Mouse (Mus musculus) liver, embryonic 11.5 days (tissue): ENCODE measurements around the gene Ddx55. TPM values are rescaled to one million over a fixed set of nuclear protein-coding genes. Genes with fewer than 3 reads are reported as not detected.
"Not testable (repeated sequence)": the region's sequence is repeated elsewhere in the genome, so short reads cannot be mapped to it uniquely, and the experiment has no call there.

ENCODE experiments used
- ATAC-seq: fragments of 200-750 bp; cut with Nextera tagmentation; replicated peaks from 2 replicates; pipeline ENCODE4 v1.8.0; 2017; ENCODE audit warnings: moderate number of reproducible peaks, mild to moderate bottlenecking, moderate TSS enrichment, moderate library complexity; ENCODE audit not compliant: low FRiP score
- DNase-seq: peaks from one replicate; pipeline ENCODE4 v3.0.0-alpha.2; 2017; ENCODE audit warnings: low spot score
- H3K27ac ChIP-seq: fragments of 300-500 bp; sonication (generic); 2 replicates; pipeline ENCODE4 v1.5.1; 2014; ENCODE audit warnings: mild to moderate bottlenecking, low read depth, low read length, control low read depth
- H3K27me3 ChIP-seq: fragments of 300-500 bp; sonication (generic); replicated peaks from 2 replicates; pipeline ENCODE4 v1.6.1; 2014; ENCODE audit warnings: low read length, mixed read lengths; ENCODE audit not compliant: control insufficient read depth, insufficient read depth
- H3K36me3 ChIP-seq: fragments of 300-500 bp; sonication (generic); 2 replicates; pipeline ENCODE4 v1.6.1; 2014; ENCODE audit warnings: mild to moderate bottlenecking, low read length, moderate library complexity, mixed read lengths; ENCODE audit not compliant: control insufficient read depth, insufficient read depth
- H3K4me1 ChIP-seq: fragments of 300-500 bp; sonication (generic); replicated peaks from 2 replicates; pipeline ENCODE4 v1.6.1; 2014; ENCODE audit warnings: low read length, mixed read lengths; ENCODE audit not compliant: control insufficient read depth, insufficient read depth
- H3K4me2 ChIP-seq: fragments of 300-500 bp; sonication (generic); 2 replicates; pipeline ENCODE4 v1.6.1; 2014; ENCODE audit warnings: mild to moderate bottlenecking, control low read depth, moderate library complexity
- H3K4me3 ChIP-seq: fragments of 300-500 bp; sonication (generic); 2 replicates; pipeline ENCODE4 v1.5.1; 2014; ENCODE audit warnings: low read depth, low read length, control low read depth
- H3K9ac ChIP-seq: fragments of 300-500 bp; sonication (generic); 2 replicates; pipeline ENCODE4 v1.6.1; 2014; ENCODE audit warnings: low read depth, low read length, control low read depth
- H3K9me3 ChIP-seq: fragments of 300-500 bp; sonication (generic); 2 replicates; pipeline ENCODE4 v1.6.1; 2016; ENCODE audit warnings: low read length, inconsistent platforms, mixed read lengths; ENCODE audit not compliant: control insufficient read depth
- WGBS: fragments of 180-500 bp; shearing (Covaris S2); extraction: QIAGEN DNeasy Blood & Tissue Kit; methylation state at CpG from one replicate; pipeline ENCODE4 v1.1.7; 2014; 5-methylcytosine and 5-hydroxymethylcytosine counted together
- polyA plus RNA-seq: library from polyadenylated mRNA; unstranded; fragments of >200 nt; fragmentation: Nextera tagmentation; extraction: Ambion mirVana; gene quantifications from 2 replicates; pipeline ENCODE4 v1.2.1, GENCODE M21; 2014

The Ddx55 gene
- polyA plus RNA-seq, 1 experiment from 2014 or later = 19.6 TPM

DNA sequence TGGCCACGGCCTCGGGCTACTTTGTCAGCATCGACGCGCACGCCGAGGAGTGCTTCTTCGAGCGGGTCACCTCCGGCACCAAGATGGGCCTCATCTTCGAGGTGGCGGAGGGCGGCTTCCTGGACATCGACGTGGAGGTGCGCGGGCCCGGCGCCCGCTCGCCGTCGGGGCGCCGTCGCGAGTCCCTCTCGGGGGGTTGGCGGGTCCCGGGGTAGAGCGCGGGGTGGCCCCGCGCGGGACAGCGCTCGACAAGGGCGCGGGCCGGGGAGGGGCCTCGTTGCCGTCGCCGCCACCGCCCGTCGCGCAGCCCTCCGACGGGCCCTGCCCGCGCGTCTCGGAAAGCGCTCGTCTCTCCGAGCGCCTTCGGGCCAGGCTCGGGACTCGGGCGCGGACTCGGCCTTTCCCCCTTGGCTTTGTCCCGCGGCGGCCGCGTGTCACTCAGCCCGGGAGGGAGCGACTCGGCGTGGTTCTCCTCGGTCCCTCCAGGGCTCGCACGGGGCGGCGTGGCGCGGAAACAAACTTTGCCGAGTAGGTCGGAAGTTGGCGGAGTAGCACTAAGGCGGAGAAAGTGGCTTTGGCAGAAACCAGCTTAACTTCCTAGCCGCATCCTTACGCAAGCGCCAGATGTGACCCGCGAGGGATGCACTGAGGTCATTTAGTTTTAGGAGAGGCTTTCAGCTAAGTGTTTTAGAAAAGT lies 11.6 kb upstream of the Ddx55 start:
- Histone ChIP-seq H3K4me1 (peaks cover 11% of the 10 kb centered on the region), H3K4me2 (peak overlapping the region; percentile 88), H3K27me3 (no peaks in the 10 kb centered on the region), H3K9me3 (no peaks in the 10 kb centered on the region), H3K9ac (peak overlapping the region; percentile 95), H3K27ac (peak overlapping the region; percentile 87), H3K4me3 (peak overlapping the region; percentile 96), H3K36me3 (peaks cover 27% of the 10 kb centered on the region)
- ATAC-seq = peak; percentile 70
- under 1% methylated on average over 75 of the region's 89 CpGs for WGBS
- peak; percentile 67 for DNase-seq

DNA sequence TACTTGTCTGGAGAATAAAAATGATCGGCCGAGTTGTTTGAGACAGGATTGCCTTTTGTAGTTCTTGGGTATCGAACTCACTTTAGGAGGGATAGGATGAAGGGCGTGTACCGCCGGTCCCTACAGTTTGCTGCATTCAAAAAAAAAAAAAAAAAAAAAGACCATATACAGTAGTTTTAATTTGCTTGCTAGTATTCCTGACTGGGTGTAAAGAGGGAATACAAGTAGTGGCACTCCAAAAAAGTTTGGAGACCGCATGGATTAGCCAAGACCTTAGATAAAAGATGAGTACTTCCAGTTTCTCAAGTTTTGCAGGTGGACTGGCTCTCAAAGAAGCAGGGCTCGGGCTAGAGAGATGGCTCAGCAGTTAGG lies 11.1 kb upstream of the Ddx55 start:
- Histone ChIP-seq H3K9me3 (no peaks in the 10 kb centered on the region), H3K9ac (peak overlapping the region; percentile 95), H3K4me2 (peak overlapping the region; percentile 88), H3K4me3 (peak overlapping the region; percentile 96), H3K27ac (peak overlapping the region; percentile 87), H3K4me1 (peaks cover 11% of the 10 kb centered on the region), H3K36me3 (peaks cover 33% of the 10 kb centered on the region), H3K27me3 (no peaks in the 10 kb centered on the region)
- 8% methylated on average over 8 of the region's 8 CpGs for WGBS
- DNase-seq = no peak
- ATAC-seq = no peak

DNA sequence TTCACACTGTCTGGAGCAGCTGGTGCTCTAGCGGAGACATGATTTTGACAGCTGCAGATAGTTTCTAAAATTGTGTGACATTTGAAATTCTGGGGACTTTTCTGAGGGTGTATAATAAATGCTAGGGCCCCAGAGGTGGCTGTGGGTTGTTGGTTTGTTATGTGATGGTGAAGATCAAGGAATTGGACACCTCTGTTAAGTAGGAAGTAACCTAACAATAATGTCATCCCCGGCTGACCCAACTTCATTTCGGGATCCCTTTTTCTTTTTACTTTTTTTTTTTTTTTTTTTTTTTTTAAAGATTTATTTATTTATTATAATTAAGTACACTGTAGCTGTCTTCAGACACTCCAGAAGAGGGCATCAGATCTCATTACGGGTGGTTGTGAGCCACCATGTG lies 1.9 kb upstream of the Ddx55 start:
- Histone ChIP-seq H3K4me1 (peaks cover 11% of the 10 kb centered on the region), H3K36me3 (peaks cover 30% of the 10 kb centered on the region)
- DNase-seq, ATAC-seq, H3K4me2 ChIP-seq, H3K27ac ChIP-seq, H3K9me3 ChIP-seq, H3K4me3 ChIP-seq, H3K9ac ChIP-seq, H3K27me3 ChIP-seq: not testable (repeated sequence)
- 69% methylated on average over 4 of the region's 4 CpGs for WGBS

DNA sequence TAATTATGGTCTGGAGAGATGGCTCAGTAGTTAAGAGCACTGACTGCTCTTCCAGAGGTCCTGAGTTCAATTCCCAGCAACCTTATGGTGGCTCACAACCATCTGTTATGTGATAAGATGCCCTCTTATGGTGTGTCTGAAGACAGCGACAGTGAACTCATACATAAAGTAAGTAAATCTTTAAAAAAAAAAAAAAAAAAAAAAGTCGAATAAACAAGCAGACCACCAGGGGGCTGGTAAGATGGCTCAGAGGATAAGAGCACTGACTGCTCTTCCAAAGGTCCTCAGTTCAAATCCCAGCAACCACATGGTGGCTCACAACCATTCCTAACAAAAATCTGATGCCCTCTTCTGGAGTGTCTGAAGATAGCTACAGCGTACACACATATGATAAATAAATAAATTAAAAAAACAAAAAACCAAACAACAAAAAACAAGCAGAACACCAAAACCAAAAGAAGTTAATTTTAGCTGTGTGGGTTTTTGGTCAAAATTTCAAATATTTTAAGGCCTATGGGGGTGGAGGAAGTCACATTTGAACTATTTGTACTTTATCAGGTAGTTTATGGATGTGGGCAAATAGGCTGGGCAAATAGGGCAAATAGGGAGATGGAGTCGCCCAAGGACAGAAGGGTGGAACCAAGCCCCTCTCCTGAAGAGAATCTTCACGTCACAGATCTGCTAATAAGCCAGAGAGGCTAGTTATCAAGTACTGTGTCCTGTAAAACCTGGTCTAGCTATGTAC lies 1.1 kb upstream of the Ddx55 start:
- WGBS = 30% methylated on average over 5 of the region's 5 CpGs
- H3K9me3 ChIP-seq, H3K27me3 ChIP-seq, H3K27ac ChIP-seq, DNase-seq, ATAC-seq: not testable (repeated sequence)
- Histone ChIP-seq H3K36me3 (peaks cover 24% of the 10 kb centered on the region), H3K4me3 (peak overlapping the region; percentile 95), H3K4me2 (peak overlapping the region; percentile 87), H3K4me1 (peaks cover 11% of the 10 kb centered on the region), H3K9ac (peak overlapping the region; percentile 89)

DNA sequence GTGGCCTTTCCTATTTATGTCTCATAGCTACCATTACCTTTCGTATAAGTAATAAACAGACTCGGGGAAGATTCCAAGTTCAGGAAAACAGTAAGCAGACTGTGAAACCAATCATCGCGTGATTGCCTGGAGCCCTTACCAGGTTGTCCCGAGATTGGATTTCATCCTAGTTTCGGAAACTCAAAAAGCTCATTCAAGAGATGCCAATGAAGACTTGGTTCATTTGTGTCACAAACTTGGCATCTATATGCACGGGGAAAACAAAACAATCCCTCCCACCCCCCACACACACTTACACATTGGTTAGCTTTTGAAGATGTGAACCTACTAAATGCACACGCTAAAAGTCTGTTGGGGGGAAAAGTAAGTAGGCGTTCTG lies 581 bp upstream of the Ddx55 start:
- Histone ChIP-seq H3K4me3 (peak overlapping the region; percentile 95), H3K4me2 (peak overlapping the region; percentile 87), H3K4me1 (peaks cover 11% of the 10 kb centered on the region), H3K36me3 (peaks cover 28% of the 10 kb centered on the region), H3K27me3 (no peaks in the 10 kb centered on the region), H3K9me3 (no peaks in the 10 kb centered on the region), H3K9ac (peak overlapping the region; percentile 89), H3K27ac (peak overlapping the region; percentile 78)
- 13% methylated on average over 9 of the region's 9 CpGs for WGBS
- DNase-seq (peak; percentile 43), ATAC-seq (no peak)

DNA sequence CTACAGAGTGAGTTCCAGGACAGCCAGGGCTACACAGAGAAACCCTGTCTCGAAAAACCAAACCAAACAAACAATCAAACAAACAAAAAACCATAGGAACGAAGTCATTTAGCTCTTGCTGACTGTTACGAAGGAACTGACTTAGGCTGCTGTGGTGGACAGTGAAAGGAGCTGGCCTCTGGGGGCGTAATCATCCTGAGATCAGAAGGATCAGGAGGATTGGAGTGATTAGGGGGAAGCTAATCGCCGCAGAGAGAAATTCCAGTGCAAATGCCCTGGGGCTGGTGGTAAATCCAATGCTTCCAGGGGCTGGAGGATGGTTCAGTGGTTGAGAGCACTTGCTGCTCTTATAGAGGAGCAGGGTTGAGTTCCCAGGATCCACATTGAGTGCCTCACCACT lies 943 bp downstream of the Ddx55 start:
- Histone ChIP-seq H3K9ac (peak overlapping the region; percentile 89), H3K4me2 (peak overlapping the region; percentile 87), H3K9me3 (no peaks in the 10 kb centered on the region), H3K27ac (no peak overlapping the region; the same call in 1 of the 2 replicates), H3K36me3 (peaks cover 15% of the 10 kb centered on the region), H3K4me1 (peaks cover 11% of the 10 kb centered on the region), H3K4me3 (peak overlapping the region; percentile 95), H3K27me3 (no peaks in the 10 kb centered on the region)
- DNase-seq = no peak
- no peak for ATAC-seq
- 61% methylated on average over 6 of the region's 6 CpGs for WGBS

DNA sequence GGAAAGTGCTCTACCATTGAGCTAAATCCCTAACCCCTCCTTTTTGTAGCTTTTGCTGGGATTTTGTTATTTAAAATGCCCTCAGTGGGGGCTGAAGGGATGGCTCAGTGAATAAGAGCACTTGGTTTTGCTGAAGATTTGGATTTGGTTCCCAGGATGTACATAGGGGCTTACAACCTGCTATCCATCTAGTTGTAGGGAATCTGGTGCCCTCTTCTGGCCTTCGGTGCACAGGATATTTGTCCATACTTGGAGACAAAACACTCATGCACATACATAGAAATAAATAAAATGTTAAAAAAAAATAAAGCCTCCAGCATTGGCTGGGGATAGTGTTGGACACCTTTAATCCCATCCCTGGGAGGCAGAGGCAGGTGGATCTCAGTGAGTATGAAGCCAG lies 2.5 kb downstream of the Ddx55 start:
- Histone ChIP-seq H3K9ac (no peak overlapping the region), H3K27ac (no peak overlapping the region), H3K4me2 (no peak overlapping the region), H3K4me3 (no peak overlapping the region), H3K9me3 (no peaks in the 10 kb centered on the region), H3K27me3 (no peaks in the 10 kb centered on the region), H3K36me3 (peaks cover 21% of the 10 kb centered on the region), H3K4me1 (peaks cover 11% of the 10 kb centered on the region)
- DNase-seq = no peak
- no peak for ATAC-seq
- 76% methylated on average over 1 of the region's 1 CpGs for WGBS

DNA sequence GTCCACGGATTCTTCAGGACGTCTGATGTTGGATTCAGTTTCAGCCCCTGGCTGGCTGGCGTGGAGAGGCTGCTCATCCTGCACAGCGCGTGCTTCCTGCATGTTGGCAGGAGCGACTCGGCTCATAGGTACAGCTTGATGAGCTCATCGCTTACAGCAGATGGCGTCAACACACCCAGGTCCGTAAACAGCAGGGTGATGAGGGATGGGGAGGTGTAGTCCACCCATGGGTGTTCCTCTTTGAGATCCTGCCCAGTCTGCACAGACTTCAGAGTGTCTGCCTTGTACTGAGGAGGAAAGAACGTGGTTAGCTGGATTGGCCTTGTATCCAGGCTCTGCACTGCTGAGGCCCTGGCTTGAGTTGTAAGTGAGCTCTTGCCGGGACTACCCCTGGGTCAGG lies 18.4 kb downstream of the Ddx55 start:
- Histone ChIP-seq H3K27ac (no peak overlapping the region), H3K4me1 (no peaks in the 10 kb centered on the region), H3K4me2 (no peak overlapping the region), H3K9ac (no peak overlapping the region), H3K4me3 (no peak overlapping the region), H3K27me3 (no peaks in the 10 kb centered on the region), H3K36me3 (peaks cover 64% of the 10 kb centered on the region), H3K9me3 (no peaks in the 10 kb centered on the region)
- 86% methylated on average over 12 of the region's 12 CpGs for WGBS
- DNase-seq (no peak), ATAC-seq (no peak)

DNA sequence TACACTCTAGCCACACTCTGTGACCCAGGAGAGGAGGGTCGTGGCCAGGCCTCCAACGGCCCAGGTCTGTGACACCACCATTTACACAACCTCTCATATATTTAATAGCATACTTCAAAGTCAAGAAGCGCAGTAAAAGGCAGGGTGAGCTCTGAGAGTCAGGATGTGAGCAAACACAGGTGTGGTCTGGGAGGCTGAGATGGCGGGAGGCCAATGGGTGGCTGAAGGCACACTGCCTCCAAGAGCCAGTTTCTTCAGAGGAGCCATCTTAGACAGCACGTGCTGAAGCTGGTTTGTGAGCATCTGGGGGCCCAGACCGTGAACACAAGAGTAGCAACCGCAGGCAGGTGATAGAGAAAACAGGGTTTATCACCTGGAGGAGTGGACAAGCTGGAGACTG lies 22.8 kb downstream of the Ddx55 start:
- Histone ChIP-seq H3K4me2 (no peak overlapping the region), H3K9ac (no peak overlapping the region), H3K4me1 (peaks cover 9% of the 10 kb centered on the region), H3K27ac (no peak overlapping the region), H3K9me3 (no peaks in the 10 kb centered on the region), H3K36me3 (peaks cover 46% of the 10 kb centered on the region), H3K4me3 (no peak overlapping the region), H3K27me3 (no peaks in the 10 kb centered on the region)
- no peak for DNase-seq
- 89% methylated on average over 7 of the region's 7 CpGs for WGBS
- ATAC-seq = no peak
